Mouse (Mus musculus): ENCODE data around the gene Rxra. TPM values are rescaled to one million over a fixed set of nuclear protein-coding genes. Genes with fewer than 3 reads are reported as not detected.

Rxra gene
- polyA plus RNA-seq, 1 experiment from 2014 or later, result 12.4 TPM

GRCm38 (mm10) chr2:27686335-27686734 lies 10.1 kb downstream of the Rxra start:
- H3K36me3 ChIP-seq, result no peaks in the 10 kb centered on the region
- H3K27me3 ChIP-seq (replicated peaks), result no peaks in the 10 kb centered on the region
- no peak for ATAC-seq (ENCODE audit: insufficient read depth, low FRiP score, low read depth)
- peaks cover 76% of the 10 kb centered on the region for H3K4me1 ChIP-seq
- 89% methylated on average over 2 of the region's 2 CpGs for WGBS
- no peak overlapping the region for H3K9ac ChIP-seq
- no peak overlapping the region for H3K27ac ChIP-seq
- H3K4me2 ChIP-seq, result no peak overlapping the region
- no peaks in the 10 kb centered on the region for H3K9me3 ChIP-seq
- H3K4me3 ChIP-seq (replicated peaks), result no peak overlapping the region

GRCm38 (mm10) chr2:27687041-27687440 lies 10.8 kb downstream of the Rxra start:
- H3K9ac ChIP-seq, result no peak overlapping the region
- peaks cover 73% of the 10 kb centered on the region for H3K4me1 ChIP-seq
- H3K27me3 ChIP-seq (replicated peaks), result no peaks in the 10 kb centered on the region
- H3K36me3 ChIP-seq, result no peaks in the 10 kb centered on the region
- WGBS, result 39% methylated on average over 1 of the region's 1 CpGs
- no peaks in the 10 kb centered on the region for H3K9me3 ChIP-seq
- H3K4me3 ChIP-seq (replicated peaks), result no peak overlapping the region
- no peak overlapping the region for H3K4me2 ChIP-seq
- ATAC-seq (ENCODE audit: insufficient read depth, low FRiP score, low read depth), result no peak
- H3K27ac ChIP-seq, result no peak overlapping the region

- WGBS, result 73% methylated on average over 5 of the region's 5 CpGs
- no peak overlapping the region for H3K27ac ChIP-seq
- H3K4me1 ChIP-seq, result peaks cover 74% of the 10 kb centered on the region
- no peak overlapping the region for H3K9ac ChIP-seq
- no peaks in the 10 kb centered on the region for H3K9me3 ChIP-seq
- H3K27me3 ChIP-seq (replicated peaks), result no peaks in the 10 kb centered on the region
- H3K4me3 ChIP-seq (replicated peaks), result no peak overlapping the region
- H3K4me2 ChIP-seq, result no peak overlapping the region
- no peaks in the 10 kb centered on the region for H3K36me3 ChIP-seq
- no peak for ATAC-seq (ENCODE audit: insufficient read depth, low FRiP score, low read depth)
Observed at GRCm38 (mm10) chr2:27687973-27688372, 11.7 kb downstream of the Rxra start.

GRCm38 (mm10) chr2:27690714-27691113 lies 14.5 kb downstream of the Rxra start:
- 61% methylated on average over 5 of the region's 5 CpGs for WGBS
- no peak for ATAC-seq (ENCODE audit: insufficient read depth, low FRiP score, low read depth)
- Histone ChIP-seq H3K9ac (no peak overlapping the region), H3K4me2 (no peak overlapping the region), H3K4me3 (replicated peaks) (no peak overlapping the region), H3K27me3 (replicated peaks) (no peaks in the 10 kb centered on the region), H3K4me1 (peaks cover 72% of the 10 kb centered on the region), H3K9me3 (no peaks in the 10 kb centered on the region), H3K27ac (peak overlapping the region; percentile 75), H3K36me3 (no peaks in the 10 kb centered on the region; the same call in 1 of the 2 replicates)

GRCm38 (mm10) chr2:27691139-27691720 lies 15.0 kb downstream of the Rxra start:
- Histone ChIP-seq H3K4me2 (no peak overlapping the region), H3K4me3 (replicated peaks) (no peak overlapping the region), H3K36me3 (no peaks in the 10 kb centered on the region; the same call in 1 of the 2 replicates), H3K4me1 (peaks cover 68% of the 10 kb centered on the region), H3K9ac (no peak overlapping the region), H3K9me3 (no peaks in the 10 kb centered on the region), H3K27me3 (replicated peaks) (no peaks in the 10 kb centered on the region), H3K27ac (peak overlapping the region; percentile 75)
- ATAC-seq (ENCODE audit: insufficient read depth, low FRiP score, low read depth), result peak; percentile 40; the same call in 1 of the 2 replicates
- WGBS, result 56% methylated on average over 14 of the region's 14 CpGs

- H3K27ac ChIP-seq, result peak overlapping the region; percentile 75
- no peaks in the 10 kb centered on the region; the same call in 1 of the 2 replicates for H3K36me3 ChIP-seq
- no peak overlapping the region for H3K4me3 ChIP-seq (replicated peaks)
- H3K9me3 ChIP-seq, result no peaks in the 10 kb centered on the region
- ATAC-seq (ENCODE audit: insufficient read depth, low FRiP score, low read depth), result no peak
- WGBS, result 69% methylated on average over 3 of the region's 3 CpGs
- 0 out of 2 replicates have a peak overlapping the region, but pooled peaks have one; percentile 0 for H3K9ac ChIP-seq
- H3K27me3 ChIP-seq (replicated peaks), result no peaks in the 10 kb centered on the region
- peaks cover 63% of the 10 kb centered on the region for H3K4me1 ChIP-seq
- H3K4me2 ChIP-seq, result no peak overlapping the region
Observed at GRCm38 (mm10) chr2:27692608-27693007, 16.4 kb downstream of the Rxra start.

- H3K4me1 ChIP-seq, result peaks cover 64% of the 10 kb centered on the region
- no peaks in the 10 kb centered on the region for H3K9me3 ChIP-seq
- no peak overlapping the region for H3K9ac ChIP-seq
- no peaks in the 10 kb centered on the region; the same call in 1 of the 2 replicates for H3K36me3 ChIP-seq
- peak overlapping the region; percentile 75 for H3K27ac ChIP-seq
- ATAC-seq (ENCODE audit: insufficient read depth, low FRiP score, low read depth), result peak; percentile 47
- WGBS, result 67% methylated on average over 6 of the region's 6 CpGs
- no peaks in the 10 kb centered on the region for H3K27me3 ChIP-seq (replicated peaks)
- H3K4me2 ChIP-seq, result no peak overlapping the region
- no peak overlapping the region for H3K4me3 ChIP-seq (replicated peaks)
Observed at GRCm38 (mm10) chr2:27693684-27694083, 17.4 kb downstream of the Rxra start.

GRCm38 (mm10) chr2:27699574-27699973 lies 23.3 kb downstream of the Rxra start:
- peaks cover 78% of the 10 kb centered on the region for H3K4me1 ChIP-seq
- peak; percentile 67; the same call in 1 of the 2 replicates for ATAC-seq (ENCODE audit: insufficient read depth, low FRiP score, low read depth)
- no peaks in the 10 kb centered on the region for H3K9me3 ChIP-seq
- H3K27me3 ChIP-seq (replicated peaks), result no peaks in the 10 kb centered on the region
- H3K36me3 ChIP-seq, result no peaks in the 10 kb centered on the region
- H3K27ac ChIP-seq, result peak overlapping the region; percentile 80
- no peak overlapping the region for H3K9ac ChIP-seq
- 11% methylated on average over 7 of the region's 7 CpGs for WGBS
- peak overlapping the region; percentile 8; the same call in 1 of the 2 replicates for H3K4me2 ChIP-seq
- H3K4me3 ChIP-seq (replicated peaks), result no peak overlapping the region

GRCm38 (mm10) chr2:27702283-27702682 lies 26.0 kb downstream of the Rxra start:
- 53% methylated on average over 3 of the region's 3 CpGs for WGBS
- Histone ChIP-seq H3K36me3 (no peaks in the 10 kb centered on the region), H3K9ac (no peak overlapping the region), H3K27ac (peak overlapping the region; percentile 86), H3K4me1 (peaks cover 84% of the 10 kb centered on the region), H3K4me3 (replicated peaks) (no peak overlapping the region), H3K27me3 (replicated peaks) (no peaks in the 10 kb centered on the region), H3K4me2 (0 out of 2 replicates have a peak overlapping the region, but pooled peaks have one; percentile 5), H3K9me3 (no peaks in the 10 kb centered on the region)
- ATAC-seq (ENCODE audit: insufficient read depth, low FRiP score, low read depth), result no peak

- Histone ChIP-seq H3K9ac (no peak overlapping the region), H3K4me2 (0 out of 2 replicates have a peak overlapping the region, but pooled peaks have one; percentile 16)
Observed at GRCm38 (mm10) chr2:27702904-27703666, 26.8 kb downstream of the Rxra start.

GRCm38 (mm10) chr2:27703852-27704640 lies 27.8 kb downstream of the Rxra start:
- H3K9me3 ChIP-seq, result no peaks in the 10 kb centered on the region
- ATAC-seq (ENCODE audit: insufficient read depth, low FRiP score, low read depth), result no peak
- 48% methylated on average over 9 of the region's 9 CpGs for WGBS
- peak overlapping the region; percentile 86 for H3K27ac ChIP-seq
- H3K9ac ChIP-seq, result no peak overlapping the region
- no peaks in the 10 kb centered on the region for H3K27me3 ChIP-seq (replicated peaks)
- H3K4me3 ChIP-seq (replicated peaks), result no peak overlapping the region
- H3K36me3 ChIP-seq, result no peaks in the 10 kb centered on the region
- H3K4me1 ChIP-seq, result peaks cover 66% of the 10 kb centered on the region
- H3K4me2 ChIP-seq, result 0 out of 2 replicates have a peak overlapping the region, but pooled peaks have one; percentile 16

More at GRCm38 (mm10) chr2:27702904-27703666, 26.8 kb downstream of the Rxra start:
- no peak overlapping the region for H3K4me3 ChIP-seq (replicated peaks)
- no peaks in the 10 kb centered on the region for H3K9me3 ChIP-seq
- H3K4me1 ChIP-seq, result peaks cover 76% of the 10 kb centered on the region
- ATAC-seq (ENCODE audit: insufficient read depth, low FRiP score, low read depth), result peak; percentile 80
- no peaks in the 10 kb centered on the region for H3K36me3 ChIP-seq
- WGBS, result 48% methylated on average over 10 of the region's 10 CpGs
- no peaks in the 10 kb centered on the region for H3K27me3 ChIP-seq (replicated peaks)
- peak overlapping the region; percentile 86 for H3K27ac ChIP-seq
